Mouse (Mus musculus) CD4-positive helper T cell, adult 2 months (primary cell): ENCODE data around the gene Mum1.

ENCODE experiments used
- DNase-seq: peaks from one replicate; pipeline ENCODE4 v3.0.0-alpha.2; 2012; ENCODE audit warnings: low read depth, missing footprints, low spot score

Mum1 gene

DNA sequence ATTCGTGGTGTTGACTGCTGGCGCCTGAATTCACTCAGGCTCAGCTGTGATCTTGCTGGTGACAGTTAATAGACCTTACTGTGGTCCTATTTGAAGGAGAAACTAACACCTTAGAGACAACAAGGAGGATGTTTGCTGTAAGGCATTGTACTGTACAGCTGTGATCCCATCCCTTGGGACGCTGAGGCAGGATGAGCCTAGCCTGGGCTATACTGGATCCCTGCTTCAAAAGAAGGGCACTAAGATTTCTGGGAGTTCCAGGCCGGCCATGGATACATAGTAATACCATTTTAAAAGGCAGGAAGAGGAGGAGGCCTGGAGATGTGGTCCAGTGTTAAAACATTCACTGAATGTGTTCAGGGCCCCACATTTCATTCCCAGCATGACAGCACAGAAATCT is 24.3 kb downstream of the Mum1 start:
- no peak for DNase-seq

DNA sequence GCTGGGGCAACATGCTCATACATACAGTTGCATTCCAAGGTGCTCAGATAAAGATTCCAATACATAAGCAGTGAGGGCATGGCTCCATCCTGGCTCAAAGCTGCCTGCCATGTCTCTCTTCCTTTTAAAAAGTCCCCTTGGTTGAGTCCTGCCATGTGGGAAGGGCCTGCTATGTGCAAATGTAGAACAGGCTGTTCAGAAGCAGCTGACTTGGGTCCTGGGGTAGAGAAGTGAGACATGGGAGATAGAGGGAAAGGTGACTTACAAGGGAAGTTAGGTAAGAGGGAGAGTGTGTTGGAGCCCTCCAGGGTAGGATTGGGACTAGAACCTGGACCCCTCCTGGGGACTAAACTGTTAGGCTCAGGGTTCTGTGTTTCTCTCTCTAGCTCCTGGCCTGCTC is 25.8 kb downstream of the Mum1 start:
- DNase-seq = no peak

DNA sequence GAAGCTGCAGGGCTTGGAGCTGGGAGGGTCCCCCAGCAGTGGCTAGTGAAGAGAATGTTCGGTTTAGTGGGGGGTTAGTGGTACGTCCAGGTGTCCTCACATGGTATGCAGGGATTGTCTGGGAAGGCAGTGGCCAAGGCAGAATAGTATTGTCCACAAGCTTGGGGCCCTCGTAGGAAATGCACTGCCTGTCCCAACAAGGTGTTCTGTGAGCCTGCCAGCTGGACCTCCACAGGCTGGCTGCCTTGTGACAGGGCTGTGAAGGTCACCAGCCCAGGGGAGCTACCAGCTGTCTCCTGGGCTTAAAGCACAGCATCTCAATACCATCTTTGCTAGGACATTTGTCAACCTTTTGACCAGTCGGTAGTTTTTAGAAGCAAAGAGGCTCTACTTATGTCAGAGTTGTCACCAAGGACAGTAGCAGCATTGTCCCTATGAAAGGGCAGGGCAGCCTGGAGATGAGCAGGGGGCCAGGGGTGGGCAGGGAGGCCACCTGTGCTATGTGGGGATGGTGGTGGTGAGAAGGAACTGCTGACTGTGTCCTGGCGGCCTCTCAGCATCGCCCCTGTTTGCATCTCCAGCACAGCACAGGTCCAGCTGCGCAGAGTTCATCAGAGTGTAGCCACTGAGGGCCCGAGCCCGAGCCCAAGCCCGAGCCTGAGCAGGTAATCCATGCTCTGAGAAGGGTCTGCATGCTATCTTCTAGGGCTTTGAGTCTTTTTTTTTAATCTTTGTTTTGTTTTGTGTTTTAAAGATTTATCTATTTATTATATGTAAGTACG is 26.4 kb downstream of the Mum1 start:
- DNase-seq = no peak

DNA sequence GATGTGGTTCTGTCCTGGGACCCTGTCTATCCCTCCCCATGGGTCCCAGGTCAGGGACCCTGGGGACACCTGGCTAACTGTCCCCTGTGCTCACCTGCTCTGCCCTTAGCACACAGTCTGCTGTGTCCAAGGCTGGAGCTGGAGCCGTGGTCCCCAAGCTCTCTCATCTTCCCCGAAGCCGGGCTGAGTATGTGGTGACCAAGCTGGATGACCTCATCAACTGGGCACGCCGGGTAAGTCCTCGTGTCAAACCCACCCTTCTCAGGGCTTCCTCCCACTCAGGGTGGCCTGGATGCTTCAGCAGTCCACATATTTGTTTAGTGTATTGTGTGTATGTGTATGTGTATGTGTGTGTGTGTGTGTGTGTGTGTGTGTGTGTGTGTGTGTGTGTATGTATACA is 27.3 kb downstream of the Mum1 start:
- DNase-seq = no peak

DNA sequence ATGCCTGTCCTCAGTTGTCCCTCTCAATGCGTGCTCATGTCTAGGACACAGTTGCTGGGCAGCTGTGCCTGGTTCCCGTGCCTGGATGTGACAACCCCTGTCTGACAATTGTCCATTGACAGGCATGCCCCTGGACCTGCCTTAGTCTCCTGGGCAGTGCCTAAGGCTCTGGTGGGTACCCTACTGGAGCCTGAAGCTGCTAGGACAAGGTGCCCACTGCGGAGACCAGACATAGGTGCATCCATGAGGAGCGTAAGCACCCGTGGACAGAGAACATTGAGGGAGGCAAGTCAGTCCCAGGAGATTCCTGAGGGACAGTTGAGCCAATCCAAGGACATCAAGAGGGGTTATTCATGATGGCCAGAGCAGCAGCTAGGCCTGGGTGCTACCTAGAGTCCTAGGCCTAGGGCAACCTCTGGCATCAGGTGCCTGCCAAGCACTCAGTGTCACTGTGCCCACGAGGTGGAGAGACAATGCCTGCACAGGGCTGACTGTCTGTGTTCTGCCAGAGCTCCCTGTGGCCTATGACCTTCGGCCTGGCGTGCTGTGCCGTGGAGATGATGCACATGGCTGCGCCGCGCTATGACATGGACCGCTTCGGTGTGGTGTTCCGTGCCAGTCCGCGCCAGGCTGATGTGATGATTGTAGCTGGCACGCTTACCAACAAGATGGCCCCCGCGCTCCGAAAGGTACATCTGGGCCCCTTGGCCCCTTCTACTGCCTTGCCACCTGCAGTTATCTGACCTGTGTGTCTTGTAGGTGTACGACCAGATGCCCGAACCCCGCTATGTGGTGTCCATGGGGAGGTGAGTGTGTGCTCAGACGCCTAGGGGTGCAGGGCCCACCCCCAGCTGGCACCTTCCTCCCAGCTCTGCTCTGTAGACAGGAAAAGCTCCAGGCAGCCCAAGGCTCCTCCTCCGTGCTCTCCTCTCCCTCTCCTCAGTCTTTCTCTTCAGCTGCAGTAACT is 28.4 kb downstream of the Mum1 start:
- DNase-seq = no peak

DNA sequence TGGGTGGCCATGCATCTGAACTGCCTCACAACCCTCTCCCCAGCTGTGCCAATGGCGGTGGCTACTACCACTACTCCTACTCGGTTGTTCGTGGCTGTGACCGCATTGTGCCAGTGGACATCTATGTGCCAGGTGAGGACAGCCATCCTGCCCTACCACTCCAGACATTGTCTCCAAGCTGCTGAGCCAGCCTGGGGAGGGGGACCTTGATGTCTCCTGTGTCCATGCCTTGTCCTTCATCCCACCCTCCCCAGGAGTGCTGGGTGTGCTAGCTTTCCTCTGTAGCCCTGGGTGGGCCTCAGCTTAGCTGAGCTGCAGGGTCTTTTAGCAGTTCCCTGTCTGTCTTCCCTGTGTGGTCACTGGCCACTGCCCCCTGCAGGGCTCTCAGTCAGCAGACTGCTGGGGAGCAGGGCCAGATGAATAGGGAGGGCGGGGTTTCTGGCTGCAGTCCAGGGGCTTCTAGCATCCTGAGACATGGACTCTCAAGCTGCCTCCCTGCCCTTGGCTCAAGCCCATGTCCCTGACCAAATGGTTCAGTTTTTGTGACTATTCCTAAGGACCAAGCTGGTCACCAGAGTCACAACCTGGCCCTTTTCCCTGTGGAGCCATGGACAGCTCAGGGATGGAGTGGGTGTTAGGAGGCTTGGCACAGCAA is 29.8 kb downstream of the Mum1 start:
- DNase-seq = no peak

DNA sequence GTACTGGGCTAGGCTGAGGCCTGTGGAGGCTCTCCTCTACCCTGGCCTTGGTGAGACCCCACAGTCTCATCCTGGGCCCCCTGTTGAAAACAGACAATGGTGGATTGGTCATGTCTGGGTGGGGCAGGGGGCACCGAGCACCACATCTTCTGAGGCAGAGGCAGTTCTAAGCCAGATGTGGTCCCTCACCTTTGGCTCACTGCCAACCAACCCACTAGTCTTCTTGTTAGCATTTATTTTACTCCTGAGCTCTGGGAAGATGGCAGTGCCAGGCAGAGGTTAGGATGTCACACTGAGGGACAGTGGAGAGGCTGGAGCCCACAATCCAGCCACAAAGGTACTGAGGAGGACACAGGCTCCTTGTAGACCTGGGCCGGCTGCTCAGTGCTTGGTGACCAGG is 31.7 kb downstream of the Mum1 start:
- DNase-seq = no peak

DNA sequence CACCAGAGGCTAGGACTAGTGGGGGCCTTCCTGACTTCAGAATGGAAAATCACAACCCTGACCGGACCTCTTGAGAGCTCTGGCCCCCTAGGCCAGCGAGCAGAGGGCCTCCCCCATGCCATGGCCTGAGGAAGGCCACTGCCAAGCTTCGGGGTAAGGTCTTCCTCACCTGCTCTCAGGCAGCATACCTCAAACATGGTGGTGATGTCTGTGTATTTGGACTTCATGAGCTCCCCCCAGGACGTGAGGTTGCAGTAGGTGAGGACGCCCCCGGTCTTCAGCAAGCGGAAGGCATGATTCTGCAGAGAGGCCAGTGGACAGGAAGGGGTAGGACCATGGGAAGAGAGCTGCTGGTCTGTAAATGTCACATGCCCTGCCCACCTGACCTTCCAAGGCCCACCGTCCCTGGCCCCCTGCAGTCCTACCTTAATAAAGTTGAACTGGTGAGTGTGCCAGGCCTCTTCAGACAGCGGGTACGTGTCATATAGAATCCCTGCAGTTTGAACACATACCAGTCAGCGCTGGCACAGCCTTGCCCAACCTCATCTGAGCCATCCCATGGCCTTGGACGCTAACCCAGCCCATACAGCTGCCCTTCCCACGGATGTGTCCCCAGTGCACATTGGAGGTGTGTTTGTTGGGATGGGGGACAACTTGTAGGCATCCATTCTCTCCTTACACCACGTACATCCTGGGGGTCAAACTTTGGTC is 32.7 kb downstream of the Mum1 start:
- DNase-seq = no peak

DNA sequence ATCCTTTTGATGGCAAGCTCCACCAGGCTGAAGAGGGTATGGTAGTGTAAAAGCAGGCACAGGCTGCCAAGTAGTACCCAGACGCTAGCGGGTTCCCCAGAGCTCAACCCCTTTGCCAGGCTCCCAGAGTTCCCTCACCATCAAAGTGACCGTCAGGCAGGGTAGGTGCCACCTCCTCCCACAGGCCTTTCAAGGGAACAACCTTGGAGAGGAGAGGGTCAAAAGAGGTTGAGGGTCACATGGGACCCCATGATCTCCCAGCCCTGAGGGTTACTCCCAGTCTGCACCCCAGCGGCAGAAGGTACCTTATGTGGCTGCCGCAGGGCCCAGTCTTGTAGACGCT is 33.2 kb downstream of the Mum1 start:
- DNase-seq = no peak

DNA sequence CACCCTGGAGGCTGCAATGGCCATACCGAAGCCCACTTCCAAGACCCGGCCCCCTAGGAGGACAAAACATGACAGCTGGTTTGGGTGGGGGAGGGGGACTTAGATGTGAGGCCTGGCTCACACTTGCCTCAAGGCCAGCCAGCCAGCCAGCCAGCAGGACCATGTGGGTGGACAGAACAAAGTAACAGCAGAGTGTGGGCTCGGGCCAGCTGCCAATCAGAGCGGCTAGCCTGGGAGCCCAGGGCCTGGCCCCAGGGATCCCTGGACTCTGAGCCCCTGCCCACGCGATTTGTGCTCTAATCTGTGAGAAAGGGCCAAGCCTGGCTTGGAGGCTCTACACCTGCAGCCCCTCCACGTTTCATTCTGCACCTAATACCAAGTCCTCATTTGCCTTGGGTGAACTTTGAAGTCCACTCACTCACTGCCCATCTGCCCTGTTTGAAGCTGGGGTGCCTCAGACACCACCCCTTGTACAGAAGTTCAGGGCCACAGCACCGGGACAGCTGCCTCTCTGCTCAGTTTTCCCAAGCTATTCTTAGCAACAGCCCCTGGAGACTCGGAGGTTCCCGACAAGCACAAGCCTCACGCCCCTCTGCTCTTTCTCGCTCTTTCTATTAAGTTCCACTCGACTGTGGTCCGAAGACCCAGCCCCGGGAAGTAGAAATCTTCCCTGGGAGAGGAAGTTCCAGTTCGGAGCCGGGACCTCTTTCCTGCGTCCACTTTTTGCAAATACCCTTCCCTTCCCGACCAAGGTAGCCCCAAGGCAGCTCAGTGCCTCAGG is 33.8 kb downstream of the Mum1 start:
- DNase-seq = no peak

DNA sequence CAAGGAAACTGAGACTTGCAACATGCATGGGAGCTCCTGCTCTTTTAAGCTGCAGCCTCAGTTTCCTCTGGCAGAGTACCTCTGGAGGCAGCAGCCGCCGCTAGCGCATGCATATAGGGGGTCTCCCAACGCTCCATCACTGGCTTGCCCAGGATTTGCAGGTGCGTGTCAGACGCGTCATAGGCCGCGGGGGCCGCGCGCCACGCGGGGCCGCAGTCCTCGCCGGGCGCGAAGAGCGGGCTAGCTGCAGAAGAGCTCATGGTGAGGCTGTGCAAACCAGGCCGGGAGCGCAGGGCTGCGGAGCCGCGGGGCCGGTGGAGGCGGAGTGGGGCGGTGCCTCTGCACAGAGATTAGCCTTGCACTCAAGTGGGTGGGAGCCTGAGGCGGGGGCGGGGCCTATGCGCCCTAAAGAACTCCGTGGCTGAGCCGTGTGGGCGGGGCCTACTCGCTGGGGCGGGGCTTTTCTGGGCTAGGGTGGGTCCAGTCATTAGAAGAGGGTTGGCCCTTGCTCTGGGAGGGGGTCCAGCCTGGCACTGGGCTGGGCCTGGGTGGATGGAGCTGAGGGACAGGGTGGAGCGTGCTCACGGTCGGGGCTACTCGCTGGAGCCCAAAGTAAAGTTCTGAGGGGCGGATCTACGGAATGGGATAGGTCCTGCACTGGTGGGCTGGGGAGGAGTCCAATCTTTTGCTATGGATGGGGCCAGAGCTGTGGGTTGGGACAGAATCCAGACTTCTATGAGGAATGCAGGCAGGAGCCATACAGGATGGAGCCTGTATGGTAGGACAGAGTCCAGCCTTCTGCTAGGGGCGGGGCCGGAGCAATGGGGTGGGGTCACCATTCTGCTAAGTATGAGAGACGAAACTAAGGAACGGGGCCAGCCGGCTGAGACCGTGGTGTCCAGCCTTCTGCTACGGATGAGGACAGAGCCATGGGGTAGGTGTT is 34.7 kb downstream of the Mum1 start, which contains the start of the genes Gamt and Dazap1:
Gene Gamt, minus strand, starts transcription at position 371 of the 943 bp plus-strand sequence.
Gene Dazap1, plus strand, starts transcription at position 845 of the 943 bp plus-strand sequence.
- DNase-seq = peak; percentile 94

DNA sequence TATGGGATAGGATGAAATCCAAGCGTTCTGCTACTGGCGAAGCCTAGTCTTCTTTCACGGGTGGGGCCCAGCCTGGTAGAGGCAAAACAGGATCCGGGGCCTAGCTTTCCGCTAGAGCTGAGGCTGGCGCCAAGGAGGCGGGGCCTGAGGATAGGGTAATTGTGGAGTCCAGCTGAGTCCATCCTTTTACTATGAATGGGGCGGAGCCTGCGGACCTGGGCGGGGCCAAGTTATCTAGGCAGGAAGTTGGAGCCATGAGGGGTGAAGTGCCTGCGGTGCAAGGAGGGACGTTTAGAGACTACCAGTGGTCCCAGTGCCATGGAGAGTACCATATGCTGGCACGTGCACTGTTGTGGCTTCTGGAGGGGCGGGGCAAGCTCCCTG is 35.3 kb downstream of the Mum1 start:
- DNase-seq = peak; percentile 83

DNA sequence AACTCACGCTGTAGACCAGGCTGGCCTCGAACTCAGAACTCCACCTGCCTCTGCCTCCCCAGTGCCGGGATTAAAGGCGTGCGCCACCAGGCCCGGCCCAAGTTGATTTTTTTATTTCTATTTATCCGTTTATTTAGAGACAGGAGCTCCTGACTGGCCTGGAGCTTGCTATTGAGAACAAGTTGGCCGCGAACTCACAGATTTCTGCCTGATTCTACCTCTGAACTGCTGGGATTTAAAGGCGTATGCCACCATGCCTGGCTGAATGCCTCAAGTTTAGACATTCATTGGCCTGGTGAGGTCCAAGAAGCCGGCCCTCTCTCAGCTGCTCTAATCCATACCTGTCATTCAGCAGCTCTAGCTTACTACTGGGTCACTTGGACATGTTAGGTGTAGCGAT is 35.9 kb downstream of the Mum1 start:
- DNase-seq = no peak

DNA sequence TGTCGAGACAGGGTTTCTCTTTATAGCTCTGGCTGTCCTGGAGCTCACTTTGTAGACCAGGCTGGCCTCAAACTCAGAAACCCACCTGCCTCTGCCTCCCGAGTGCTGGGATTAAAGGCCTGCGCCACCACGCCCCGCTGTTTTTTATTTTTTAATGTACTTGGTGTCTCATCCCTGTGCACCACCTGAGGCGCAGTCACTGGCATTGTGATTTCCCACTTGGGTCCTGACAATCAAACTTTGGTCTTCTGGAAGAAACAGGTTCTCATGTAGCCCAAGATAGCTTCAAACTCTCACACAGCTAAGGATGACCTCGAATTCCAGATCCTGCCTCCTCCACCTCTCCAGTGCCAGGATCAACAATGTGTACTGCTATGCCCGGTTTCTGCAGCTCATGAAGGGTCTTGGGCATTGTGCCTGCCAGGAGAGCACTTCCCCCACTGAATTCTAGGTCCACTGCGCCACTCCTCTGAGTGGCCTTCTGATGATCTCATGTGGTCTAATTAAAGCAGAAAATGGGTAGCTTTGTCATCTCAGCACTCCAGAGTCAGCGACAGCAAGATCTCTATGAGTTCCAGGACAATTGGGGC is 36.6 kb downstream of the Mum1 start:
- no peak for DNase-seq

DNA sequence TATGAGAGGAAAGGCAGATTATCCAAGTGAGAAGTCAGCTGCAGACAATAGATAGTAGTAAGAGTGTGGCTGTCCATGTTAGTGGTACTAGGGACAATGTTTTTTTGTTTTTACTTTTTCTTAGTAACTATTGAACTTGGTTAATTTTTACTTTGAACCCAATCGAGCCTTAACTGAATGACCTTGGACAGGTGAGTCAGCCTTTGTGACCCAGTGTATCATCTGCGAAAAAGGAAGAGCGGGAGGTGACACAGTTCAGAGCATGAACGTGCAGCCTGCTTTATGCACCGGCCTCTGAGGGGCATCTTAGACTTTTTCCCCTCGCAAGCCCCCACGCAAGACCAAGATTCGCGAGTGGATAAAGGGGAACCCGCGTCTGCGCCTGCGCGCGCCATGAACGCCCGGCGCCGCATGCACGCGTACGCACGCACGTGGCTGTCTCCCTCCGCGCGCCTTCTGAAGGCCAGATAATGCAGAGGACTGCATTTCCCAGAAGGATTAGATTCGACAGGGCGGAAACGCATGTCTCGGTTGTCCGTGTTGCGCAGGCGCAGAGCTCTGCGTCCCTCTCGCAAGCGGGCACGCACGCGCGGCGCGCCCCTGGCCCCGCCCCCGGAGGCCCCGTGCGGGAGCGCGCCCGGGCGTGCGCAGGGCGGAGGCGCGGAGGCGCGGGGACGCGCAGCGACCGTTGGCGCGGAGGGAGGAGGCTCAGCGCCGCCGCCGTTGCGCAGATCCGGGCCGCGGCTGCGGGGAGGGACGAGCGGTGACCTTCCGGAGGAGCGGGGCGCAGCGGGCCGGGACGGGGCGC is 38.3 kb downstream of the Mum1 start:
- DNase-seq = peak; percentile 99

DNA sequence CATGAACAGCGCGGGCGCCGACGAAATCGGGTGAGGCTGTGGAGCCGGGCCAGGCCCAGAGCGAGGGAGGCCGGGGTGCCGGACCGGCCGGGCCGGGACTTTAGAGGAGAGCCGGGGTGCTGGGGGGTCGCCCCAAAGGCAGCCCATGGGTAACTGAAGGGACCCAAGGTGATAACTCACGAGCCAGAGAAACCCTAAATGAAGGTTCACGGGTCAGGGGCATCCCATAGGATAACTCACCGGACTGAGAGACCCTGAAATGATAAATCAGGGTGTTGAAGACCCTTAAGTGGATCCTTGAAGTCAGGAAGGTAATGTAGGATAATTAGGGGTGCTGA is 38.9 kb downstream of the Mum1 start:
- DNase-seq = no peak

DNA sequence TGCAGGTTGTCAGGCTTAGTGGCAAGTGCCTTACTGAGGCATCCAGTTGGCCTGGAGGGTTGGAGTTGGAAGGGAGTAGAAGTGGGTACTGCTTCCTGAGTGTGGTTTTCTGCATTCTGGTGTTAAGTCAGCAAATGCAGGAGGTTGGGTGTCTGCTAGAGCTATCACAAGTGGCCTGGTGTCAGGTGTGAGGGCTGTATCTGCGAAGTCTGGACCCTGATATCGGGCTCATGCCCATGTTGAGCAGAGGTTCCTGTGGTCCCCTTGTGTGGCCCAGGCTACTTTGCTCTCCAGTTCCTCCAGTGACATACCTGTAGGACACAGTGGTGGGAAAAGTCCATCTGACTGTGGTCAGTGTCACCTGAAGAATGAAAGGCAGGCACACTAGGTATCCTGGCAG is 43.9 kb downstream of the Mum1 start:
- no peak for DNase-seq

DNA sequence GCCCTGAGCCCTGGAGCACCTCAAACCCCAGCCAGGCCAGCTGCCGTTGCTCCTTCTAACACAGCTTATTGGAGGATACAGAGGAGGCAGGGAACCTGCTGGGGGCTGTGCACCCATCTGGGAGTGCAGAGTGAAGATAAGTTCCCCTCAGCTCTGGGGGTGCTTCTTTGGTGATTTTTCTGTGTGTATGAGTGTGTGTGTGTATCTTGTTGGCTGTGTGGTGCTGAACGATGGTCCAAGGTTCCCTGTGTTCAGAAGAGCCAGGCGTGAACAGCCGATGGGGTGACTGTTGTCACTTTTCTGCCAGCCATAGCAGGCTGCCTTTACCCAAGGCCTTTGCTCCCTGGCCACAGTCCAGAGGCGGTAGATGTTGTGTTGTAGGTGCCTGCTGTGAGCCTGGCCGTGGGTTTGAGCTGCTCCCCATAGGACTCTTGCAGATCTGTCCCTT is 44.5 kb downstream of the Mum1 start:
- no peak for DNase-seq
